Comparison of ENCODE assay signal across 10 mouse cellular contexts in genomic region chr6:113856790-113857189, GRCm38 (mm10).
A peak's percentile ranks its signal among the peaks of the same experiment; 100 is the strongest.
DNase-seq lines count a peak whose midpoint lies in the region; ATAC-seq and TF ChIP-seq lines count a peak whose summit lies in the region.
"Had no signal": no experiment of that assay in that cellular context is flagged by ENCODE, and none has a peak within 500 bp of the region (broad histone marks: within the 10 kb centered on the region; RNA-seq: fewer than 3 reads in every experiment).

No protein-coding gene starts in this region.

- no peaks in the 10 kb centered on the region for H3K27me3 ChIP-seq in forebrain, embryonic 12.5 days
- H3K27me3 ChIP-seq in midbrain, postnatal 0 days (ENCODE audit: insufficient read depth, low read length), result no peaks in the 10 kb centered on the region

- peak overlapping the region; percentile 56 for H3K27ac ChIP-seq in forebrain, embryonic 12.5 days
- H3K27ac ChIP-seq in midbrain, postnatal 0 days (ENCODE audit: low read depth, low read length), result no peak overlapping the region; the same call in 1 of the 2 replicates

- no peak for TF ChIP-seq CTCF in midbrain, postnatal 0 days (IDR thresholded peaks at IDR 0.05)

- 85% methylated on average over 15 of the region's 15 CpGs for WGBS in forebrain, embryonic 12.5 days
- 58% methylated on average over 15 of the region's 15 CpGs for WGBS in midbrain, postnatal 0 days

- H3K4me2 ChIP-seq in forebrain, embryonic 12.5 days, result no peak overlapping the region
- no peak overlapping the region for H3K4me2 ChIP-seq in midbrain, postnatal 0 days (ENCODE audit: low read depth, low read length, poor library complexity, severe bottlenecking)
- H3K4me2 ChIP-seq: lung, embryonic 14.5 days had no signal

- ATAC-seq in forebrain, embryonic 12.5 days (ENCODE audit: low FRiP score), result peak; percentile 44; the same call in 1 of the 2 replicates
- ATAC-seq in midbrain, postnatal 0 days (ENCODE audit: low FRiP score), result peak; percentile 44

- H3K4me1 ChIP-seq in forebrain, embryonic 12.5 days, result peaks cover 27% of the 10 kb centered on the region
- H3K4me1 ChIP-seq in midbrain, postnatal 0 days (ENCODE audit: insufficient read depth, low read length), result 0 out of 2 replicates have a peak, but pooled peaks cover 4% of the 10 kb centered on the region

- no peaks in the 10 kb centered on the region for H3K36me3 ChIP-seq in forebrain, embryonic 12.5 days (replicated peaks)
- no peaks in the 10 kb centered on the region for H3K36me3 ChIP-seq in midbrain, postnatal 0 days (ENCODE audit: insufficient read depth, low read length)

- H3K9me3 ChIP-seq in forebrain, embryonic 12.5 days, result no peaks in the 10 kb centered on the region
- no peaks in the 10 kb centered on the region for H3K9me3 ChIP-seq in midbrain, postnatal 0 days (ENCODE audit: low read length)

- peak; percentile 91 for DNase-seq in cerebellum, adult 11 months
- DNase-seq in layer of hippocampus, adult 11-12 months (ENCODE audit: low spot score), result peak; percentile 85
- DNase-seq in midbrain, postnatal 0 days (ENCODE audit: low spot score), result peak; percentile 77
- no peak for DNase-seq in adrenal gland, adult 2 months
- no peak for DNase-seq in liver
- DNase-seq in adrenal gland, adult (ENCODE audit: inconsistent age in 2 of 2, low spot score in 1 of 2), result no peak
- DNase-seq in kidney, postnatal 36 days, result no peak
- DNase-seq: kidney, adult 9 months; lung, embryonic 14.5 days had no signal

- no peak overlapping the region for H3K4me3 ChIP-seq in forebrain, embryonic 12.5 days (replicated peaks)
- no peak overlapping the region for H3K4me3 ChIP-seq in midbrain, postnatal 0 days (ENCODE audit: low read depth, low read length)

- no peak overlapping the region for H3K9ac ChIP-seq in forebrain, embryonic 12.5 days
- H3K9ac ChIP-seq in midbrain, postnatal 0 days (replicated peaks; ENCODE audit: low read length, poor library complexity, severe bottlenecking), result no peak overlapping the region
- H3K9ac ChIP-seq: lung, embryonic 14.5 days had no signal

Comparison
In these comparisons a context has a peak if more than half of its experiments do, and no peak if none do; other contexts are left out.
1. DNase-seq: peak in cerebellum, adult 11 months (single experiment), layer of hippocampus, adult 11-12 months (single experiment) and midbrain, postnatal 0 days (single experiment); none in adrenal gland, adult 2 months (single experiment), liver (single experiment), adrenal gland, adult (0 of 2) and kidney, postnatal 36 days (0 of 2).